Mouse (Mus musculus): ENCODE measurements around the gene Cdip1.

Cdip1 gene

DNA sequence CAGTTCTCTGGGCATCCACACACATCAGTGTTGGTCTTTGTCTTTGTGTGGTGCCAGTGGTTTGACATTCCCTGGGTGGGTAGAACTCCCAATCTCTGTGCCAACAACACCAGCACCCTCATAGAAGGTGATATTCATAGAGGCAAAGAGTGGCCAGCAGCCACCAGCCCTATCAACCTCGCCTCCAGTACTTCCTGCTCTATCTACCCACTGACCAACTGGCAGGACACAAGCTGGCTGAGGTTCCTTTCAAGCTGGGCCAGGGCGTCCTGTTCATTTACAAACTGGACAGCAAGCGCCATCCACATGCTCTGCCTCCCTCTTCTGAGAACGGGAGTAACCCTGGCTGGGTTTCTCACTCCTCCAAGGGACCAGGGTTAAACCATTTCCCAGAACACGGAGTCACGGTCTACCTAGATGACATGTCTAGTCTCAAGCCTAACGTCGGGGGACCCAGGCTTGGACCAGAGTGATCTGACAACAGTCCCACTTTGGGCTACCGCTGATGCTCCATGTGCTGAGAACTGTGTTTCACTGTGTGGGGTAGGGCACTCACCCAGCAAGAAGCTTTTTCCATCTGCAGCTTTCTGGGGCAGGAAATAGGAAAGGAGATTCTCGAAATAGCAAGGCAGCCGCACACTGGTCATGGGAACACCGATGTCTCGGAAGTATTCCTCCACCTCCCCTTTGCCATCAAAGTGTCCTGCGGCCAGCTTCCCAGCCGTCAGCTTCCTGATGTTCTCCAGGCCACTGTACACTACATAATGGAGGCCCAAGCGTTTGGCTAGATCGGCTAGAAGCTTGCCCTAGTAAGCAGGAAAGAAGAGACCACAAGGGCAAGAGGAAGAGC lies 76.0 kb downstream of the Cdip1 start:
- DNase-seq = no peak

DNA sequence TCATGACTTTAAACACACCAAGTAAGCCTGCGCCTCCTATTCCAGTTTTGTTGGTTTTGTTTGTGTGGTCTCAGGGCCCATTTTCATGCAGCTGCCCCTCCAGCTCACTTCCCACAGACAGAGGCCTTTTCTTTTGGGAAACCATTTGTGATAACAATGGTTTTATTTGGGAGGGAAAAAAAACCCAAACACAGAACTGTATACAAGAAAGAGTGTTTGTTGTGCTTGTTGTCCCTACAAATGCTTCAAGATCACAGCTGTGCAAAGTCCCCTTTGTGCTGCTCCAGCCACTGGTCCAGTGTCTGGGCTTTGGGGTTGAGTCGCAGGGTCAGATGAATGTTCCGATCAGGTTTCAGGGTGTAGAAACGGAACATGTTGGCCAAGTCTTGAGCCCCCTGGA lies 78.9 kb downstream of the Cdip1 start:
- no peak for DNase-seq

DNA sequence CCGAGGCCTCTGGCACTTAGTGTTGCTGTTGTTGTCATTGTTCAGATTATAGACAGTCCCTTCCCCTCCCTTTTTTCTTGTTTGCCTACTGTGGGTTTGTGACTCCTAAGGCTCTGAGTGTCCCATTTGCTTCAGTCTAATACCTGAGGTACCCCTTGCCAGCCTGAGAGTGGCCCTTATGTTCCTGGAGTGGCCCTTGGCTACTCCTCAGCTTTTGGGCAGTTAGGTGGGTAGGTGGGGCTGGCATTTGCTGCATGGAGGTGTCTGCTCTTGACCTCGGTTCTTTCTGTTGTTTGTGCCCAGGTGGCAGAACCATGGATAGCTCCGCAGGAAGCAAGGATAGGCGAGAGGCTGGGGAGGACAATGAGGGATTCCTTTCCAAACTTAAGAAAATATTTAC lies 84.6 kb downstream of the Cdip1 start:
- DNase-seq = no peak

DNA sequence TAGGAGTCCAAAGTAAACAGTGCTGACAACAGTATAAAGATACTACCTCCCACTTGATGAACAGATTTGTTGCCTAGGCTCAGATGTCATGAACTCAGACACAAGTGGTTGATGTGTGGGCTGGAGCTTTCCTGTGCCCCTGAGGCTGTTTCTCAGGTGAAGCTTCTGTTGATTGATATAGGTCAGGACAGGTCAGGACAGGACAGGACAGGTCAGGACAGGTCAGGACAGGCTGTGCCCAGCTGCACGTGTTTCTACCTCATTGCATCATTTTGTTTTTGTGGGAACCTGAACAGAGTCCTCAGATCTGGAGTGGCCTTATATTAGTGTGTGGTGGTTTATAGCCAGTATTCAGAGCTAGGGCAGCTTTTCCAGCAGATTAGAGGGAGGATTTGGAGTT lies 87.4 kb downstream of the Cdip1 start:
- no peak for DNase-seq

DNA sequence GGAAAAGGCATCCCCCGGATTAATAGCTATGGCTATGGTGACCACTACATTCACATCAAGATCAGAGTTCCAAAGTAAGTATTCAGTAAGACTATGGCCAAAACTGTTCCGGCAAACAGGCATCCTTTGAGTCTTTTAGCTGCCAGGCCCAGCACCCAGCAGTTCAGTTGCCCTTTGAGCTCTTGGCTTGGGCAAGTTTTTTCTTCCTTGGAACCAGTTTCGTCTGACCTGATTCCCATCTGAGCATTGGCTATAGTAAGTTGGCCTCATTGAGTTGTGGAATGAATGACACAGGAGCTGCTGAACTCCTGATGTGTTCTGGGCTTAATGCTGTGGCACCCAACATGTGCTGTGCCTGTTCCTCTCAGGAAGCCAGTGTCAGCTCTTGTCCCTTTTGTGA lies 88.9 kb downstream of the Cdip1 start:
- DNase-seq = no peak
